Mouse (Mus musculus): Measurements from ENCODE around the gene Wnt9b.
"Not testable (repeated sequence)": the region's sequence is repeated elsewhere in the genome, so short reads cannot be mapped to it uniquely, and the experiment has no call there.

Wnt9b gene

DNA sequence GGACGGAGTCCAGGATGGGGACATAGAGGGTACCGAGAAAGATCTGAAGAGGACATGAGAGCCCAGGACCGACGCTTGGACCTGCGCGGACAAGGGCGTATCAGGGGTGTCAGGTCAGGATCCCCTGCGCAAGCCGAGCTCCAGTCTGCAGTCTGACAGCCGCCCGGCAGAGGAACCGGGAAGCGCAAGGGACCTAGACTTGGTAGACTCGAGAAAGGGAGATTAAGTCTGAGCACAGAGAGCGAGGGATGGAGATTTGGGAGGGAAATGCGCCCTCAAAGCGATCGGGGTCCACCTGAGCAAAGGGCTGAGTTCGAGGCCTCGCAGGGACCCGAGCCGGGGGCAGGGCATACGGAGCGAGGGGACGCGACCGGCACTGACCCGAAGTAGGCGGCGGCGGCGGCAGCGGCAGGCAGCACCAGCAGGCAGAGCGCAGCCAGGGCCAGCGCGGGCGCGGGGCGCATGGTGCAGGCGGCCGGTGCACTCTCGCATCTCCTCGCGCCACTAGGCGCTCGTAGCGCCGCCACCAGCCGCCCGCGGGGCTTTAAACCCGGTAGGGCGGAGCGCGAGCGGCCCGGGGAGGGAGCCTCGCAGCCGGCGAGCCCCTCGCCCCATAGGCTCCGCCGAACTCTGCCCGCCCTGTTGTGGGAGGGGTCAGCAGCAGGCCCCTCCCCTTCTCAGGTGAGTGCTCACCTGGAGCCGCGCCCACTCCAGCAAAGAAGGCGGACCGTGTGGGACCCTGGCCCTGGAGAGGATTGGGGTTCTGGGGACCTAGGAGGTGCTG is at the start of gene Wnt9b:
Gene Wnt9b, minus strand, starts transcription at position 516 of the 784 bp plus-strand sequence.
- no peak for DNase-seq (ENCODE audit: low read depth)

DNA sequence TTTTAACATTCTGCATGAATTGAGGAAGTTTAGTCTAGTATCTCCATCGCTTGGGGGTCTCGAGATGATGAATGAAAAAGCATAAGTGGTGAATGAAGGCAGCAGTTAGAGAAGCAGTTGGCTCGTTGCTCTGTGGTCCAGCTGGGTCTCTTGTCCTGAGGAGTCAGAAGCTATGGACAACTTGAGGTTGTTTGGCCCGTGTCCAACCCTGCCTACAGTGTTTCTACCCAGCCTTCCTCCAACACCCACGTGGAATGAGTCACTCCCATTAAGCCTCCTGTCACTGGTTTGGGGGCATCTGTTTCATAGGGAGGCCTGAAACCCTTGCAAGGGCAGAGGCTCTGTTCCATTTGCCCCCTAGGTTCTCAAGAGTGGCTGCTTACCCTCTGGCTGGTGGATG is 40.3 kb upstream of the Wnt9b start:
- no peak for DNase-seq (ENCODE audit: low read depth)

DNA sequence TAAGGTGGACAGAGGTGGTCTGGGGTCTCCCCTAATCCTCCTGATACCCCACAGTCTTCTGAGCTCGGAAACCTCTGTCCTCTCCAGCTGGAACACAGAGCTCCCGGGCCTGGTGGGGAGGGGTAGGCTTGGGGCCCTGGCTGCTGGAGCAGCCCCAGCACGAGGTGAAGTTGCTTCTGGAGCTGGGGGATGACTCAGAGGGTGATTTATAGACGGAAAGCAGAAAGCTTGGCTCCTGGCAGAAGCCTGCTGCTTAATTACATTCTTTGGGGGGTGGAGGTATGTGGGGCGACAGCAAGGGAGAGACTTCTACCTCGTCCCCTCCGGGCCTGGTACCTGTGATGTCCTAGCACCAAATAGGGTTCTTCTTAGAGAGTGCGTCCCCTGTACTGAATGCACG is 30.5 kb upstream of the Wnt9b start:
- DNase-seq (ENCODE audit: low read depth), result no peak

DNA sequence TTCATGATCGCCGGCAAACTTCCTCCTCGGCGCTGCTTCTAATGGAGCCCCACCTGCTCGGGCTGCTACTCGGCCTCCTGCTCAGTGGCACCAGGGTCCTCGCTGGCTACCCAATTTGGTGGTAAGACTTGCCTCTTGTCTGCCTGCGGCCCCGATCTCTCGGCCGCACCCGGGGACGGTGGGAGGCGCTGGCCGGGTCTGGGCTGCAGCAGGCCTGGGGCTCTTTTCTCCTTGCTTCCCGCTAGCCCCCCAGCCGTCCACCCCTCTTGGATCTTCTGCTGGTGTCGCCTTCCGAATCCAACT is 24.6 kb upstream of the Wnt9b start:
- no peak for DNase-seq (ENCODE audit: low read depth)

DNA sequence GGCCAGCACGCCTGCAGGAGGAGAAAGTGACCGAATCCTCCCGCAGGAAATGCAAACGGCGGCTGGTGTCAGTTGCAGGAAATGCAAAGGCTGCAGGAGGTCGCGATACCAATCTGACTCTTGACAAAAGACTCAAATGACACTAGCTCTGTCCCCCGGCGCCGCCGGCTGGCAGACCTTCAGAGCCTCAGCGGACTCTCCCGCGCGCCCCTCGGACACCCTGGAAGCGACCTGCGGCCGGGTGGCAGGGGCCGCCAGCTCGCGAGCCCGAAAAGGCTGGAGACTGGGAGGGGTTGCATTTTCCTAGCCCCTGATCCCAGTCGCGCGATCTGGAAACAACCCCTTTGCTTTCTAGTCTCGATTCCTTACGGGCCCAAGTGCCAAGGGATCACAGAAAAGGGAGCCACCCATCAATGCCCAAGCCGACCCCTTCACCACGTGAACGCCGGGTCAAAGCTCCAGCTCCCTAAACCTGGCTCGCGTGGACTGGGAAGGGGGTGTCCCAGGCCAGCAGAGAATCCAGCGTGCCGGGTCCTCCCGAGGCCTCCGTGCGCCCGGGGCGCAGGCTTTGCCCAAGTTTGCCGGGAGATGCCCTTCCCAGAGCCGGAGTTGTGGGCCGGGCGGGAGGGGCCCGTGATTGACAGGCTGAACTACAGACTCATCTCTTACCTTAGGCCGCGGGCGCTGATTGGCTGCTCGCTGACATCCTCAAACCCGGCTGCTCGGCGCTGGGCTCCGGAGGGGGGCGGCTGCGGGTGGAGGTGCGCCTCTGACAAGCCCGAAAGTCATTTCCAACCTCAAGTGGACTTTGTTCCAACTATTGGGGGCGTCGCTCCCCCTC is 24.0 kb upstream of the Wnt9b start, which contains the start of gene Wnt3:
Gene Wnt3, plus strand, starts transcription at position 764 of the 841 bp plus-strand sequence.
- no peak for DNase-seq (ENCODE audit: low read depth)

DNA sequence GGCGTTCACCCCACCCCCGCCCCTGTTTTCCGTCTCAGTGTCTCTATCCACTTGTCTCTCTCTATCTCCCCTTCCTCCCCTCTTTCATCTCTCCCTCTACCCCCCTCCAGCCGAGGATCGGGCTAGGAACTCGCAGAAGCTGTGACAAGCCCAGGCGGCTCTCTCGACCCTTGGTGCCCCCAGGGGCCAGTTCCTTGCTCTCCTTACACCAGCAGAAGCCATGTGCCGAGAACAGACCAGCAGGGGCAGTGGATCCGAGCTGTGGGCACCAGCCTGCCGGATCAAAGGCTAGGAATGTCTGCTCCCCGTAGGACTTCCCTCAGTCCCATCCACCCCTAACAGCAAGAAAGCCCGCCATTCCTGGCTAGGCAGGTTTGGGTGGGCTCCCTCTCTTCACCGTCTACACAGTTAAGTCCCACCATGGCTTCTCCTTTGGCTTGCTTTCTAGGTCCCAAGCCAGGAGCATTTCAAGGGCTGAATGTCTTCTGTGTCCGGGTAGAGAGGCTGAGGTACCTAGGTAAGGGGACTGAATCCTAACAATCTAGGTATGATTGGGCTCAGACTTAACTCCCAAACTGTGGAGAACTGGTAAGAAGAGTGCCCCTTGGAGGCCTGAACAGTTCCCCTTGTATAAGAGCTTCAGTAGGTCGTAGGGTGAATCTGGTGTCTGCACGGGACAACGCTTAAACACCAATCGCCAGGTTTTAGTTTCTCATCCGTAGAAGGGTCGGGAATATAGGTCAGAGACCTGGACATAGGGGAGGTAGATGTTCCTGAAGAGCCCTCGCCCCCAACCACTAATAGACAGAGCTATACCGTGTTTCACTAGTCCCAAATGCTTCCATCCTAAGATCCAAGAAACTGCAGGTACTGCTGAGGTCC is 23.1 kb upstream of the Wnt9b start:
- no peak for DNase-seq (ENCODE audit: low read depth)

DNA sequence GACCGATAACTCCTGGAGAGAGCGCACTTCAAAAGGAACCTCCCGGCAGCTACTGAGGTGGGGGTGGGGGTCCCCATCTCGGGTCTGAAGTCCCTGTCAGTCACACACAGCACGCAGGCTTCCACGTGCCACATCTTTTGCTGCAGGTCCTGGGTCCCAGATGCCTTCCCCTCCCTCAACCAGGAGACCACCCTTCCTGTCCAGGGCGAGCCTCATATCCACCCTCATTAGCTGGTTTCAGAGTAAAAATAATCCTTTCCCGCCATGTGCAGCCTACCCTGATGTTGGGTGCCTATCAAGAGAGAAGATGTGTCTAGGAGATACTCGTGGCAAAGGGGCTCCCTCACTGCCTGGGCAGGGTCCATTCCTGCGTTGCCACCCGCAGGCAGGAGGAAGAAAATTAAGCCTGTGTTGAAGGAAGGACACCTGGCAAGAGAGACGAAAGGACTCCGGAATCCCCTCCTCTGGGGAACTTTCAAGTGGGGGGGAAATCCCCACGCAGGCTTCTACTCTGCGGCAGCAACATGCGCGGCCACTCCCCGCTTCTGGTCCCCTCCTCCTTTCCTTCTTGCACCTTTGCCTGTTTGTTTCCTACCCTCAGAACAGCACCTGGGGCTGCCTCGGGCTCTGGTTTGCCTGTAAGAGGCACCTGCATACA is 21.7 kb upstream of the Wnt9b start:
- DNase-seq (ENCODE audit: low read depth), result no peak

DNA sequence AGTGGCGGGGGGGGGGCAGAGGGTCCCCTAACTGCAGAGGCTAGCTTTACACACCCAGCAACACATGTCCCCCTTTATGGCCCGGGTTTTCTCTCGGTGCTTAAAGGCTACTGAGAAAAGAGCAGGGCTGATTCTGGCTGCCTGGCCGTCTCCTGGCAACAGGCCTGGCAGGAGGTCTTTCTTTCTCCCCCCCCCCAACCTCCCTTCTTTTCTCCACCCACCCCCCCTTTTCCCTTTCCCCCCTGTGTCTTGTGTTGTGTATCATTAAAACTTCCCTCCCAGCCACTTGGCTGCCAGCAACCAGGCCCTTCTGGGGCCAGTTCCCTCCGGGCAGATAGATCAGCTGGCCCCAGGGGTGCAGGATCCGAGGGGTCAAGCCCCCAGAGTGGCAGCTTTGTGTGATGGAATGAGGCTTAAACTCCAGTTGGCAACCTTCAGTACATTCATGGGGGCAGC is 16.0 kb upstream of the Wnt9b start:
- DNase-seq (ENCODE audit: low read depth), result no peak

DNA sequence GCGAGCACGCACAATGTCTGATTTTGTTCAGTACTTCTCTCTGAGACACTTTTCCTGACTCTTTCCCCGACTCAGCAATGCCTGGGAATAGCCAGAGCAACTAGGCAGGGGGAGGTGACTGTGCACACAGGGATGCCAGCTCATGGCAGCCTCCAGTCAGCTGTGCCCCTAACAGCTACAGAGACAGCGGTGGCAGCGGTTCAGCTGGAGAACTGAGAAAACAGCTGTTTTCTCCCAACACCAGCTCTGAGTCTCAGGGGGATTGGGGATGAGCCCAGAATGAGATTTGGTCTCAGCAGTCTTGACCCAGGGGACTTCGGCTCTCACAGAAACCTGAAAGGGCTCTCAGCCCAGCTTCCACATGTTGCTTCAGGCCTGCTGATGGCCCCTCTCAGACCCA is 15.0 kb upstream of the Wnt9b start:
- DNase-seq (ENCODE audit: low read depth), result no peak

DNA sequence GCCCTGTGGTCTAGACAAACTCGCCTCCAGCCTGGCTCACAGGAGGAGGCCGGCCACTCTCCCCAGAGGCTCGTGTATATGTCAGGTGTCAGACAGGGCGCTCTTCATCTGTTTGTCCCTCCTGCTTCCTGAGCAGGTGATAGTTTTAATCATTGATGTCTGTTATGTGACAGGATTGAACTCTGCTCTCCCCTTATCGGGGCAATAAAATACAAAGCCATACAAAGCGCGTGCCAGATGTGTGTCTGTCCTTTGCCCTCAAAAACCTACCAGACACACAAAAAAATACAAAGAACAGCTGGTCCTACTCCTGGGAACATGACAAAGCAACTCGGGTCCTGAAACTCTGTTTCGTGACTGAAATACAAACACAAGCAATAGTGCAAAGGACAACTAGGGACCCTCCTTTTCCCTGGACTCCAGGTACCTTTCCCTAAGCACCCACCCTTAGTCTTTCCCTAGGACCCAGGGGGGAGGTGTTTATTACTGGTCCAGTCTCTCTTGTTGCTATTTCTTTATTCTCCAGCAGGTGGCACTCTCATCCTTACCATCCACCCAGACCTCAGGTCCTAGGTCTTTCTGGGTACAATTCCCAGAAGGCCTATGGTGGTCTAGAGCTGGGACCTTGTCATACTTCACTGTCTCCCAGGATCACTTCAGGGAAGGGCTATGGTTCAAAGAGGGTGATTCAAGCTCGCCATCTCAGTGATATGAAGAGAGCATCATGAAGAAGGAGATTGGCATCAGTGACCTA is 14.0 kb upstream of the Wnt9b start:
- DNase-seq (ENCODE audit: low read depth), result peak; percentile 34

DNA sequence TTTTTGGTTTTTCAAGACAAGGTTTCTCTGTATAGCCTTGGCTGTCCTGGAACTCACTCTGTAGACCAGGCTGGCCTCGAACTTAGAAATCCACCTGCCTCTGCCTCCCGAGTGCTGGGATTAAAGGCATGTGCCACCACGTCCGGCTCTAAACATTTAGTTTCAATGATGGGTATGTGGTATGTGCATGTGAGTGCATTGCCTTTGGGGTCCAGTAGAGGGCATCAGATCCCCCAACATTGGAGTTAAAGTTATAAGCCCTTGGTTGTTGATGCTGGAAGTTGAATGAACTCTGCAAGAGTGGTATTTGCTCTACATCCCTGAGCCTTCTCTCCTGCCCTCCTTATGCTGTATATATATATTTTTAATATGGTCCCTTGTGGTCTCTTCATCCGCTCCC is 11.3 kb upstream of the Wnt9b start:
- DNase-seq (ENCODE audit: low read depth), result not testable (repeated sequence)

DNA sequence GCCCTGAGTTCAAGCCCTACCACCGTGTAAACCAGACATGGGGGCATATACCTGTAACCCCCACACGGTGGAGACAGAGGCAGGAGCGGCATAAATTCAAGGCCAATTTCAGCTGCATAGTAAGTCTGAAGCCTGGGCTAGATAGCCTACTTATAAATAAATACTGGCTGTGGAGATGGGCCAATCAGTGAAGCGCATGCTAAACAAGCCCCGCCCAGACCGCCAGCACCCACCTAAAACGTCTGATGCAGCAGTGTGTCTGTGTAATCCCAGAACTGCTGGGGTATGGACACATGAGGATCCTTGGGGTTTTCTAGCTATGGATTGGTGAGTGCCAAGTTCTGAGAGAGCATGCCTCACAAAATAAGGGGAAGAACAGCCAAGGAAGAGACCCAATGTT is 10.5 kb upstream of the Wnt9b start:
- DNase-seq (ENCODE audit: low read depth), result no peak

DNA sequence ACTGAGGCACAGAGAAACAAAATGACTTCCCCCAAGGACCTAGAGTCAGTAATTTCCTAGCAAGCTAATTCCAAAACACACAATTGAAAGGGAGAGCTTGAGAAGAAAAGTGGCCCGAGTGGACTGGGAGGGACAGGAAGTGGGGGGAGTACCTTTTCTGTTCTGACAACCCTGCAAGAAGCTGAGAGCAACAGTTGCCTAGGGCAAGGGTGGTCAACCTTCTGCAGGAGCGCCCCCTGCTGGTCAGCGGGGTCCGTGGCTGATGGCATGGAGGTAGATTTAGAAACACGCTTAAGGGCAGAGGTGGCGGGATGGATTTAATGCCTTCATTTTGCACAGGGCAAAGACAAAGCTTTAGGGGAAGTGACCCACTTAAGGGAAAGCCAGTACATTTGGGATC is 9.1 kb upstream of the Wnt9b start:
- DNase-seq (ENCODE audit: low read depth), result peak; percentile 23

DNA sequence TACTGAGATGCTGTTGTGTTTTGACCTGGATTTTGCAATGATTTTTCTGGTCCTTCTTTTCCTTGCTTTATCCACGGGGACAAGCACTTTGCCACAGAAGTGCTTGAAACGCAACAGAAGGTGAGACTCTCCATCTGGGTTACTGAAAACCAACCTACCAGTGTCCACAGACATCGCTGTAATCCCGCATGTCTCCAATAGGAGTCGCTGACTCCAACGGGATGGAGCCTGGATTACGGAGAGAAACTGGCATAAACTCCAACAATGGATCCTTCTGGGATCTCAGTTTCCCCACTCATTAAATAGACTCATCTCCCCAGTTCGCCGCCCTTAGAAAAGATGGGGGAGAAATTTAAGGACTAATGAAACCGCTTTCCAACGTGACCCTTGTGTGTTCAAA is 8.4 kb upstream of the Wnt9b start:
- DNase-seq (ENCODE audit: low read depth), result no peak

DNA sequence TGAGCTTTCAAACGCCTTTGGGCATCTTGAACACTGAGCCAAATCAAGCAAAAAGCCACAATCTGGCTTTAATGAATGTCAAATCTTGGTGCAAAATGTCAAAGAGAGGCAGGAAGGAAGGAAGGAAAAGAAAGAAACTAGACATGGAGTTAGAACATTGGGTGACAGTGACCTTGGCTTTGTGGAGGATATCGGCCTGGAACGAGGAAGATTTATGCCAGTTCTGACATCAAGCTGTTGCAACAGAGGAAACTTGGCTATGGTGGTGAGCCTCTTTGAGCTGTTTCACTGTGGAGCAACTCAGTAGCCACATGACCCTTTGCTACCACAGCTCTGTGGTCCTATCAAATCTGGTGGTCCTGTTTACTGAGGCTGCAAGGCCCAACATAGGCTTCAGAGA is 991 bp upstream of the Wnt9b start:
- no peak for DNase-seq (ENCODE audit: low read depth)

DNA sequence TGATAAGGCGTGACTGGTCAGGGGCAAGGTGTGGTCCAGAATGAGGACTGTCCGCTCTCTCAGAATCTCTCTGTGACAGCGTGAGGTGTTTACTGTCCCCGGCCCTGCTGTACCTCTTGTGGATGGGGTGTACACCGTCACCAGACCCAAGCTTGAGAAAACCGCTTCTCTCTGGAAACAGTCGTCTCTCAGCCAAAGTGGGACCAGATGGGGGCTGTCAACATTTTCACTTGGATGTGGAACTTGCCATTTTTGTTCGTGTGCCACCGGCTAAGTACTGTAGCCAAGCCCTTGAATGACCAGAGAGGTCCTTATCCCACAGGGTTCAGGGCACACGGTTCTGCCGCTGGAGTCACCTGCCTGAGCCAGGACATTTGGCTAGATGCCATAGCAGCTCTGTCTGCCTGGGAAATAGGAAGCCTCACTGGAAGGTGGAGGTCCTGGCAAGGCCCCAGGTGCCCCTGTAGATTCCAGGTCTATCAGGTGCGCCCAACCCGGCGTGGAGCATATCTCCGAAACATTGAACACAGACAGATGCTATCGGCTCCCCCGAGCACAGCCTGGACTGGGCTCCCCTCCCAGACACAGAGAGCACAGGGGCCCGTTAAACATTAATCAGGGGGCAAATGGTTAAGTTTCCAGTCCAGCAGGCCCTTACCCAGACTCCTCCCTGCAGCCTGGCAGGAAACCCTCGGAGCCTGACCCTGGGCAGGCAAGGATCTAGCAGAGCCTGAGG is 14.4 kb downstream of the Wnt9b start:
- DNase-seq (ENCODE audit: low read depth), result no peak

DNA sequence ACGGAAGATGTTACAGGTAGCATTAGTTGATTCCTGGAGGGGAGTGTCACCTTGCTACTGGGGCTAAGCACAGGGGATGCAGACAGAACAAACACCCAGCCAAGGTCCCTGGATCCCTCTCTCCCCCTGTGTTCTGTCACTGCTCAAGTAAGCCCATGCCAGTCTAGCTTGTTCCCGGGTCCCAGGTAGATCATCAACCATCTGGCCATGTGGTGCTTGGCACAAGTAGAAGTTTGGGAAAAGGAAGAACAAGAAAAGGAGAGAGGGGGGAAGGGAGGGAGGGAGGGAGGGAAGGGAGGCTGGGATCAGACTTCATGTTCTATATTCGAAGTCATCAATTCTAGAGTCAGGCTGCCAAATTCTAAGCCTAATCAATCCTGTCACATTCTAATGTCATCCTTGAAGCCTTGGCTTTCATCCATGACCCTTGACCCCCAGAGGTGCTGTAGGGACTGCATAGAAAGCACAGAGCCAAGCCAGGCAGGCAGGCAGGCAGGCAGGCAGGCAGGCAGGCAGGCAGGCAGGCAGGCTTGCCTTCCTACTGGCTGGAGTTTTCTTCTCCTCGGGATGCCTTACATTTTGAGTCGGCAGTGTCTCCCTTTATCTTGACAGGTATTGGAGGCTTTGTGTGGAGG is 15.1 kb downstream of the Wnt9b start:
- no peak for DNase-seq (ENCODE audit: low read depth)

DNA sequence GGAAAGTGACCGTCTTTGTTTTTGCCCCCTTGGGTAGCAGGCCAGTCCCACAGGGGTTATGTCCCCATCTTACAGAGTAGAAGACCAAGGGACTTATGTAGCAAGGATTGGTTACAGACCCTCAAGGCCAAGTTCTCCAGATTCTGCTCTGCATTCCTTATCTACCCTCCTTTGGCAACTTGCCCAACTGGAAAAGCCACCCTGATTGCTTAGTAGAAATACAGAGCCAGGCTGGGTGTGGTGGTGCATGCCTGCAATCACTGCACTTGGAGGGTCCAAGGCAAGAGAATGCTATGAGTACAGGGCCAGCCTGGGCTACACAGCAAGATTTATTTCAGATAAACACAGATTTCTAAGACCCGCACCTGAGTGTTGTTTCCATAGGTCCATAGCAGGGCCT is 15.7 kb downstream of the Wnt9b start:
- no peak for DNase-seq (ENCODE audit: low read depth)

DNA sequence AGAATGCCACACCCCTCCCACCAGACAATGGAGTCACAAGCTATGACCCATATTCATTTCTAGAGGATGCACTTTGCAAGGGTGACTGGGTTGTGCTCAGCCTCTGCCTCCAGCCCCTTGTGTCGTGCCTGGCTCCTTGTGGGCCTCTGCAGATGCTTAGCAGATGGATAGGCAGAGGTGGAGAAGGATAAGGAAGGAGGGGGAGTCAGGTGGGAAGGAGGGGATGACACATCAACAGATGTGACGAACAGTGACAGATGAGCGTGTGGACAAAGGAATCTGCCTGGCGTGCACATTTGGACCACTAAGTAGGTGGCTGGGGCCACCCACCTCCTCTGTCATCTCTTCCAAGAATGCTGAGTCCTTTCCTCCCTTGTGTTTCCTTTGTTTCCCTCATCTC is 16.6 kb downstream of the Wnt9b start:
- DNase-seq (ENCODE audit: low read depth), result no peak

DNA sequence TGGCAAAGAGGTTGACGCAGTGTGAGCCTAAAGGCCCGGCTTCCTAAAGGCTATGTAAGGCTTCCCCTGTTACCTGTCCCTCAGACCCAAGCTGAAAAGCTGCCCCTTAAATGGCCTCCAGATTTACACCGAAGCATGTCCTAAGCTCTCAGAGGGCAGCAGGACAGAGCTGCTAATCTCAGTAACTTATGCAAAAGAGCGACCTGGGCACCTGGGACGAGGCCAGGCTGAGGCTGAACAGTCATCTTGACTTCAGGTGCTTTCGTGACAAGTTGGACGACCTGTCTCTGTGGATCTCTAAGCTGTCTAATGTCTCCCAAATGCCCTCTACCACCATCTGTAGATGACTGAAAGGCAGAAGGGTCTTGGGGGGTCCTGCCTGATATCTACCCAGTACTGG is 17.3 kb downstream of the Wnt9b start:
- no peak for DNase-seq (ENCODE audit: low read depth)

Measured in c-Kit-positive CD71-positive TER-119-negative erythroid progenitor cells, embryonic 14.5 days (primary cell).